Mouse (Mus musculus) v-Abl transformed pro-B cells (cell line): ENCODE results near the gene Mphosph10.

Source experiments
- in situ Hi-C, 2 experiments: fragments of 400-800 bp; cut with MboI; formaldehyde crosslinking; loops; one replicate each; pipeline ENCODE4 v1.15.1; 2025; ENCODE audit not compliant: unreplicated experiment in 2 of 2

Gene Mphosph10

GRCm38 (mm10) chr7:64392122-64392818 is at the start of gene Mphosph10, which contains the start of gene Mcee:
Gene Mphosph10, minus strand, starts transcription at chr7:64392268.
Gene Mcee, plus strand, starts transcription at chr7:64392607.
- in situ Hi-C loops, result loop anchor here (5.0 to 25.0 kb wide), 6 partner anchors 470 to 1670 kb away; partner anchors contain the start of genes Nsmce3 (in 2 of the 2), Snrpa1 (in 1 of the 2), Tarsl2 (in 1 of the 2) and Tm2d3 (in 1 of the 2)

GRCm38 (mm10) chr7:64440519-64440918 is 48.5 kb upstream of the Mphosph10 start:
- in situ Hi-C loops, result loop anchor here (10.0 kb wide), 1 partner anchor 74 kb away; no protein-coding TSS in a partner anchor

GRCm38 (mm10) chr7:64439595-64440518 is 47.8 kb upstream of the Mphosph10 start:
- in situ Hi-C loops, result loop anchor here (10.0 kb wide), 1 partner anchor 75 kb away; no protein-coding TSS in a partner anchor

- in situ Hi-C loops, result no loop called here
Observed at GRCm38 (mm10) chr7:64424861-64425260, 32.8 kb upstream of the Mphosph10 start.

GRCm38 (mm10) chr7:64403989-64404388 is 11.9 kb upstream of the Mphosph10 start:
- in situ Hi-C loops, result no loop called here

- in situ Hi-C loops, result no loop called here
Observed at GRCm38 (mm10) chr7:64402452-64402851, 10.4 kb upstream of the Mphosph10 start.

GRCm38 (mm10) chr7:64400725-64401124 is 8.7 kb upstream of the Mphosph10 start:
- in situ Hi-C loops, result no loop called here

GRCm38 (mm10) chr7:64392819-64393151 is 717 bp upstream of the Mphosph10 start:
- in situ Hi-C loops, result loop anchor here (5.0 to 25.0 kb wide), 6 partner anchors 470 to 1670 kb away; partner anchors contain the start of genes Nsmce3 (in 2 of the 2), Snrpa1 (in 1 of the 2), Tarsl2 (in 1 of the 2) and Tm2d3 (in 1 of the 2)

GRCm38 (mm10) chr7:64391479-64391878 is 589 bp downstream of the Mphosph10 start:
- in situ Hi-C loops, result loop anchor here (5.0 to 25.0 kb wide), 6 partner anchors 471 to 1671 kb away; partner anchors contain the start of genes Nsmce3 (in 2 of the 2), Snrpa1 (in 1 of the 2), Tarsl2 (in 1 of the 2) and Tm2d3 (in 1 of the 2)

- in situ Hi-C loops, result no loop called here
Observed at GRCm38 (mm10) chr7:64373830-64374562, 18.1 kb downstream of the Mphosph10 start, which contains the start of gene Fan1. Gene Fan1, minus strand, starts transcription at chr7:64374095.

- in situ Hi-C loops, result no loop called here
Observed at GRCm38 (mm10) chr7:64373147-64373829, 18.8 kb downstream of the Mphosph10 start.

GRCm38 (mm10) chr7:64371940-64372878 is 19.9 kb downstream of the Mphosph10 start:
- in situ Hi-C loops, result no loop called here

- in situ Hi-C loops, result no loop called here
Observed at GRCm38 (mm10) chr7:64369841-64370240, 22.2 kb downstream of the Mphosph10 start.

- in situ Hi-C loops, result no loop called here
Observed at GRCm38 (mm10) chr7:64365863-64366262, 26.2 kb downstream of the Mphosph10 start.

- in situ Hi-C loops, result no loop called here
Observed at GRCm38 (mm10) chr7:64360586-64360945, 31.5 kb downstream of the Mphosph10 start.

GRCm38 (mm10) chr7:64359943-64360585 is 32.0 kb downstream of the Mphosph10 start:
- in situ Hi-C loops, result no loop called here

- in situ Hi-C loops, result no loop called here
Observed at GRCm38 (mm10) chr7:64358666-64359065, 33.4 kb downstream of the Mphosph10 start.

- in situ Hi-C loops, result no loop called here
Observed at GRCm38 (mm10) chr7:64357405-64357804, 34.7 kb downstream of the Mphosph10 start.
